Mouse (Mus musculus): ENCODE measurements around the gene Plac1. TPM values are rescaled to one million over a fixed set of nuclear protein-coding genes. Genes with fewer than 3 reads are reported as not detected.

Plac1 gene
- total RNA-seq, 2 experiments from 2014 or later = not detected

GRCm38 (mm10) chrX:53118631-53119030 is 121.3 kb downstream of the Plac1 start:
- no peak for ATAC-seq (replicated peaks; ENCODE audit: poor library complexity, severe bottlenecking)

DNA sequence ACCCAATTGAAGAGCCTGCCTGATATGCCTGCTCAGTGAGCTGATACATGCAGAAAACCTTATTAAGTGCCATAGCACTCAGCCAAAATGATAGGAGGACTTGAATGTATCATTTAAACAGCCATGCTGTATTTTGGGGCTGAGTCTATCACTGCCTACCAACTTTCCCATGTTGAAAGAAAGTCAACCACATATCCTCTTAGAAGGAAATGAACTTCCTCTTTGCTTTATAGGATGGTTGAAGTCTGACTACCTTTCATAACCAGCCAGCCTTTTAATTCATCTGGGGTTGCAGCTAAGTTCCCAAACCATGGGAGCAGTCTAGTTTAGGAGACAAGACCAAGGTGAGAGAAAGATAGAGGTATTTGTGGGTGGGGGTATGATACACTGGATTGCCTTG is 121.9 kb downstream of the Plac1 start:
- ATAC-seq (replicated peaks; ENCODE audit: poor library complexity, severe bottlenecking) = peak; percentile 86

DNA sequence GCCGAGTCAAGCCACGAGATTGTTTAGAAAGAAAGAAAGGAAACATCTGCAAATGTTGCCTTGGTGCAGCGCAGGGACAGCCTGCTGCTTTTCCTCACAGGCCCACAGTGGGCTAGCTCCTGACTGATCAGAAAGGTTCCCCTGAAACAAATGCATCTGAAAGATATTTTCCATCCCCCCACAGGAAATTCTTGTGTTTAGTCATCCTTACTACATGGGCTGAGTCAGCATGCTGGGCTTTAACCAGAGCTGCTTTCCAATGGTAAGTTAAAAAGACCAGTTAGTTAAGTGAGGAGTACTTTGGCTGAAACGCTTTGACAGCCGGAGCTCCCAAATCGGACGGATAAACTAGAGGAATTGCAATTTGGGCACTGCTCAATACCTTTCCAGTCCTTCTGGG is 124.9 kb downstream of the Plac1 start:
- no peak for ATAC-seq (replicated peaks; ENCODE audit: poor library complexity, severe bottlenecking)

- ATAC-seq (replicated peaks; ENCODE audit: poor library complexity, severe bottlenecking) = no peak
Measured at GRCm38 (mm10) chrX:53110142-53110541, 129.8 kb downstream of the Plac1 start.

GRCm38 (mm10) chrX:53107127-53107526 is 132.8 kb downstream of the Plac1 start:
- ATAC-seq (replicated peaks; ENCODE audit: poor library complexity, severe bottlenecking) = no peak

GRCm38 (mm10) chrX:53101165-53101564 is 138.7 kb downstream of the Plac1 start:
- ATAC-seq (replicated peaks; ENCODE audit: poor library complexity, severe bottlenecking) = no peak

- ATAC-seq (replicated peaks; ENCODE audit: poor library complexity, severe bottlenecking) = no peak
Measured at GRCm38 (mm10) chrX:53099951-53100350, 140.0 kb downstream of the Plac1 start.

GRCm38 (mm10) chrX:53099266-53099665 is 140.6 kb downstream of the Plac1 start:
- ATAC-seq (replicated peaks; ENCODE audit: poor library complexity, severe bottlenecking) = no peak

- ATAC-seq (replicated peaks; ENCODE audit: poor library complexity, severe bottlenecking) = no peak
Measured at GRCm38 (mm10) chrX:53098293-53098692, 141.6 kb downstream of the Plac1 start.

DNA sequence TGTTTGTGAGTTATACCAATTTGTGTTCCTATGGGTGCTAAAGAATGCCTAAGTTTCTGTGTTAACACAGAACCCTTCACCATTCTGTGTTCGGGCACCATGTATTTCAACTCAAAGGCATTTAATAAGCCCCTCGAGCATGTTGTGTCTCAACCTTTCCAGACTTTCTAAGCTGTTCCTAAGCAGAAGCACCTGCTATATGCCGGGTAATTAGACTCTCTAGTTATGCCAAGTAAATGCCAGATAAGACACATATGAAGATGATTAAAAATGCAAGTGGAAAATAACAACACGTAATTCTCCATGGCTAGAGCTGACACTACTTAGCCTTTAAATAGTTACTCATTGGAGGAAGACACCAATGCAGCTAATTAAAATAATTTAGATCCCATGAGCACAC is 142.1 kb downstream of the Plac1 start:
- no peak for ATAC-seq (replicated peaks; ENCODE audit: poor library complexity, severe bottlenecking)

- ATAC-seq (replicated peaks; ENCODE audit: poor library complexity, severe bottlenecking) = no peak
Measured at GRCm38 (mm10) chrX:53093381-53093780, 146.5 kb downstream of the Plac1 start.

DNA sequence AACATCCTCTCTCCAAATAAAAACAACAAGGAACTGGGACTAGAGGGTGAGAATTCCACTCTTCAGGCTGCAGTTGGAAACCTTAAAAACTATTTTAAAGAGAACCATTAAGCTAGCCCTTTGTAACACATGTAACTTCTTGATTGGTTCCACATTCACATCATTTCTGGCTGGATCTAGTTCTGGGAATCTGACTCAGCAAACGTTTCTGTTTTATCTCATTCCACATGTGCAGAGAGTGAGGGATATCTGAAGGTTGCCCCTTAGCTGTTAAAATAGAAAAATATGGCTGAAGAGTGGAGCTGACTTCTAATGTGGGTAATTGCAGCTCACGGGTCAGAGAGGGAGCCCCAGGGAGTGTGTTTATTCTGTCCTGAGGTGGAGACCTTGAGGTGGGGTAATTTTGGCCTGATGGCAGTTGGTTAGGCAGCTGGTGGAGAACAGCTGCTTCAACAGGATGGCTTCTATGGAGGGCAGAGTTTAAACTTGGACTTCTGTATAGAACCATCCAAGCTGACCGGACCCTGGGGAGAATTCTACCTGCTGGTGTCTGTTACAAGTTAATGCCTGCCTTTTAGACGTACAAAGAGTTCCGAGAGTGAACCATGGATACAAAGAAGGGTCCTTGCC is 151.1 kb downstream of the Plac1 start:
- no peak for ATAC-seq (replicated peaks; ENCODE audit: poor library complexity, severe bottlenecking)

GRCm38 (mm10) chrX:53087202-53087601 is 152.7 kb downstream of the Plac1 start:
- ATAC-seq (replicated peaks; ENCODE audit: poor library complexity, severe bottlenecking) = no peak

GRCm38 (mm10) chrX:53085559-53085958 is 154.4 kb downstream of the Plac1 start:
- no peak for ATAC-seq (replicated peaks; ENCODE audit: poor library complexity, severe bottlenecking)

- ATAC-seq (replicated peaks; ENCODE audit: poor library complexity, severe bottlenecking) = no peak
Measured at GRCm38 (mm10) chrX:53064406-53064805, 175.5 kb downstream of the Plac1 start.

GRCm38 (mm10) chrX:53059426-53060007 is 180.4 kb downstream of the Plac1 start:
- no peak for ATAC-seq (replicated peaks; ENCODE audit: poor library complexity, severe bottlenecking)

- ATAC-seq (replicated peaks; ENCODE audit: poor library complexity, severe bottlenecking) = no peak
Measured at GRCm38 (mm10) chrX:53058459-53059280, 181.2 kb downstream of the Plac1 start.

DNA sequence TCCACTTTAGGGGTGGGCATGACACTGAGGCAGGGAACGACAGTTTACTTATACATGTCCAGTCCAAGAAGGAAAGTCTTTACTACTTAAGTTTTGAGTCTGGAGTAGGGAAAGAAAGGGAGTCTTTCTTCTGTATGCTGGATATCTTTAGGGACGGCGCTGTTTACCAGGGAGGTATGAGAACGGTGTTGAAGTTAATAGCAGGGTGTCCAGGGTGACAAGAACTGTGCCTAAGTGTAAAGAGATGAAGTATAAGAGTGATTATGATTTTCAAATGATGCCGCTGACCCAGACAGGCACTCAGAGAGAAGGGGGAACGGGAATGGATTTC is 182.2 kb downstream of the Plac1 start:
- no peak for ATAC-seq (replicated peaks; ENCODE audit: poor library complexity, severe bottlenecking)

DNA sequence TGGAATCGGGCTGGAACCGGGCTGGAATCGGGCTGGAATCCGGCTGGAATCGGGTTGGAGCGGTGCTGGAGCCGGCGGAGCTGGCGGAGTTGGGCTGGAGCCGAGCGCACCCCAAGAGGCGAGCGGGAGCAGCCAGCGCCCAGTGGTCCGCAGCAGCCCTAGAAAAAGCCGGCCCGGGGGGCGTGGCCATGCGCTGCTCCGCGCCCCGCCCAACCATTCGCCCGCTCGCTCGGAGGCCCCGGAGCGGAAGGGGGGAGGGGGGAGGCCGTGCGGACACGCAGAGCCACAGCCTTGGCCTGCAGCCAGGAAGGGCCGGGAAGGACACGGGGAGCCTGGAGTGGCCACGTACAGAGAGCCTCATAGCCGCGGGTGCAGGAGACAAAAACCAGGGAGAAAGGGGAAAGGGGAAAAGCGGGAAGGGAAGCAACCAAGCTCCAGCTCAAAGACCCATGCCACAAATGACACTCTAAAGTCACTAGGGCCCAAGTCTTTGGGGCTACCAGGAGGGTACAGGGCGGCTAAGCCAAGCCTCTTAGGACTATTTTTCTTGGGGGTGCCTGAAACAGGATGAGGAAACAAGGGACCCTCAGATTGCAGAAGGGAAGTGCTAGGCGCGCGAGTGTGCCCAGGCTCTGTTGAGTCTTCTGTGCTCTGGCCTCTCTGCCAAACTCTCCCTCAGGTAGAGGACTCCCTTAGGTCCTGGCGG is 182.7 kb downstream of the Plac1 start:
- peak; percentile 87 for ATAC-seq (replicated peaks; ENCODE audit: poor library complexity, severe bottlenecking)

GRCm38 (mm10) chrX:53056627-53057026 is 183.3 kb downstream of the Plac1 start:
- peak; percentile 48 for ATAC-seq (replicated peaks; ENCODE audit: poor library complexity, severe bottlenecking)

DNA sequence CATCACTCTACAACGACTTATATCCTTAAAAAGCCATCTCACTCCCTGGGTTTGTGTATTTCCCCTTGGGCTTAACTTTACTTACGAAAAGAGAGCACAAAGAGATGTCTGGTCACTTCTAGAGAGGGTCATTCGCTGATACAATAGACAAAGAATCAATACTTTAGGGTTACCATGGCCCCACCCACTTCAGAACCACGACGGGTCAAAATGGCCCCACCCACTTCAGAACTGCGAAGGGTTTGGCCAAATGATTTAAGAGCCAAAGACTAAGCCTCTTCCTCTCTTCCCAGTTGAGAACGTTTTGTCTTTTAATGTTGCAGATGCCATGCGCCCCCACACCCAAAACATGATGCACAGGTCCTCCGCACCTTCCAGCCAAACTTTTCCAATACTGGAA is 184.1 kb downstream of the Plac1 start:
- ATAC-seq (replicated peaks; ENCODE audit: poor library complexity, severe bottlenecking) = no peak

All from granulocyte monocyte progenitor cell, adult 5-6 weeks (primary cell).